Mouse (Mus musculus) layer of hippocampus, postnatal 10 days (tissue): ENCODE results near the gene Eloa. TPM values are rescaled to one million over a fixed set of nuclear protein-coding genes. Genes with fewer than 3 reads are reported as not detected.
A peak's percentile ranks its signal among the peaks of the same experiment; 100 is the strongest.

Source experiments
- DNase-seq, 2 experiments: peaks; one replicate each; pipeline ENCODE4 v3.0.0; 2021; ENCODE audit warnings: low spot score in 2 of 2
- total RNA-seq, 2 experiments: library from RNA; stranded (reverse); gene quantifications; 2 replicates each; pipeline ENCODE4 v1.2.3; 2021

The Eloa gene
- total RNA-seq, 2 experiments from 2014 or later = 32.5 to 33.6 TPM

- DNase-seq = no peak
Measured at GRCm38 (mm10) chr4:135958354-135958753, 63.2 kb downstream of the Eloa start.

GRCm38 (mm10) chr4:135955886-135956285 lies 65.7 kb downstream of the Eloa start:
- no peak for DNase-seq

- peak; percentile 85 to 91 for DNase-seq
Measured at GRCm38 (mm10) chr4:135954241-135954640, 67.3 kb downstream of the Eloa start.

Other genes starting within 250 kb of the Eloa start
- gene Srsf10, start 166.0 kb downstream of the Eloa start, total RNA-seq = 10 to 100 TPM; 86.7 to 88.2 TPM
- gene Pnrc2, start 147.9 kb downstream of the Eloa start, total RNA-seq = 10 to 100 TPM; 59.0 to 80.1 TPM
- under 1 TPM; 0.18 to 0.22 TPM for gene Cnr2, start 126.4 kb downstream of the Eloa start, total RNA-seq
- 10 to 100 TPM; 50.9 to 56.1 TPM for gene Fuca1, start 101.0 kb downstream of the Eloa start, total RNA-seq
- 10 to 100 TPM; 33.6 to 36.3 TPM for gene Hmgcl, start 75.3 kb downstream of the Eloa start, total RNA-seq
- gene Gale, start 58.0 kb downstream of the Eloa start, total RNA-seq = 10 to 100 TPM; 34.6 to 36.2 TPM
- 100 to 1,000 TPM; 113 to 119 TPM for gene Lypla2, start 49.1 kb downstream of the Eloa start, total RNA-seq
- 10 to 100 TPM; 76.2 to 81.0 TPM for gene Pithd1, start 34.5 kb downstream of the Eloa start, total RNA-seq
- gene Rpl11, start 31.7 kb upstream of the Eloa start, total RNA-seq = 100 to 1,000 TPM; 322 to 405 TPM
- 100 to 1,000 TPM in 1 of 2 experiments, 10 to 100 TPM in 1; 80.3 to 101 TPM for gene Id3, start 121.7 kb upstream of the Eloa start, total RNA-seq
- 1 to 10 TPM; 1.1 to 2.3 TPM for gene E2f2, start 150.6 kb upstream of the Eloa start, total RNA-seq
- 1 to 10 TPM; 5.1 to 5.6 TPM for gene Asap3, start 184.6 kb upstream of the Eloa start, total RNA-seq
- gene Tcea3, start 226.0 kb upstream of the Eloa start, total RNA-seq = under 1 TPM; 0.55 to 0.89 TPM